Mouse (Mus musculus) lung, postnatal 0 days (tissue): ENCODE results near the gene Smg6.

Experiments
- CTCF ChIP-seq: IDR thresholded peaks from 2 replicates; pipeline ENCODE4 v1.5.1; 2016; ENCODE audit warnings: antibody characterized with exemption, mild to moderate bottlenecking
- EP300 ChIP-seq: IDR thresholded peaks from 2 replicates; pipeline ENCODE4 v1.6.1; 2016; ENCODE audit warnings: antibody characterized with exemption, mild to moderate bottlenecking, control low read depth

GRCm38 (mm10) chr11:75164051-75164450, 238.4 kb downstream of the Smg6 start:
- TF ChIP-seq CTCF (no peak), EP300 (no peak)
